Mouse (Mus musculus) lung, adult 2 months (tissue): Measurements from ENCODE around the gene Ptprg.

Experiments used
- CTCF ChIP-seq: fragments of 200-500 bp; IDR thresholded peaks from 2 replicates; pipeline ENCODE4 v1.5.1; 2011; ENCODE audit warnings: mild to moderate bottlenecking, low read length, control low read depth; ENCODE audit not compliant: insufficient read depth
- POLR2A ChIP-seq: fragments of 200-500 bp; IDR thresholded peaks from 2 replicates; pipeline ENCODE4 v1.6.1; 2011; ENCODE audit warnings: low read depth, mild to moderate bottlenecking, control low read depth, low read length, borderline replicate concordance; ENCODE audit errors: extremely low read depth

DNA sequence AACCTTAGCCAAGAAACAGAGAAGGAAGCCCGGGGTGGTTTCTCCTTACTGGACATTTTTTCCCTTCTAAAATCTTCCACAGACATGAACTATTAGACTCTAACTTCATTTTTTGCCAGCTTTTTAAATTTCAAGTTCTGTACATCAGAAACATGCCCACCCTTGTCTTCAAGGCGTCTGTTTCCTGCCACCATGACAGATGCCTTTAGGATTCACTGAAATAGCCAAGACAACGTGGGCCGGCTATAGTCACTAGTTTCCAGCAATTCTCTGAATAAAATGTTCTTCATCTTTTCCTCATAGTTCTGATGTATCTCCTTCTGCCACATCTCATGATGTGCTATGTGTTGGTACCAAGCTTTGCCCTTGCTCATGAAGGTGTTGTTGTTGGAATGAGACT, 450.7 kb downstream of the Ptprg start:
- TF ChIP-seq CTCF (no peak), POLR2A (no peak)
